Mouse (Mus musculus): ENCODE measurements around the gene H2al1i.

GRCm38 (mm10) chrX:11280741-11281140 is 43.7 kb upstream of the H2al1i start:
- TF ChIP-seq POLR2A (IDR thresholded peaks at IDR 0.05; ENCODE audit: control insufficient read depth, extremely low read depth, insufficient read depth, low read length, poor library complexity), result no peak
- no peak for TF ChIP-seq CTCF (IDR thresholded peaks at IDR 0.05; ENCODE audit: borderline replicate concordance, control insufficient read depth, extremely low read depth, insufficient read depth, low read length, poor library complexity)
